Mouse (Mus musculus): ENCODE results near the gene Mbd3l2. TPM values are rescaled to one million over a fixed set of nuclear protein-coding genes. Genes with fewer than 3 reads are reported as not detected.

Mbd3l2 gene
- polyA plus RNA-seq, 1 experiment from 2014 or later = not detected

Small RNAs within 50 kb of the gene (microRNA-seq; reads per million reads assigned to microRNA genes)
- gene Gm22854 = not detected

Other genes with a start within 250 kb of the Mbd3l2 start
- gene Chordc1, start 138.5 kb upstream of the Mbd3l2 start, polyA plus RNA-seq (2015; fragmentation: Nextera tagmentation; extraction: Ambion mirVana) = 115 and 118 TPM in 2 replicates
- 7.2 TPM in 2 replicates for gene Naalad2, start 27.7 kb upstream of the Mbd3l2 start, polyA plus RNA-seq (2015; fragmentation: Nextera tagmentation; extraction: Ambion mirVana)
- gene Ubtfl1, start 26.2 kb upstream of the Mbd3l2 start, polyA plus RNA-seq (2015; fragmentation: Nextera tagmentation; extraction: Ambion mirVana) = not detected in 2 replicates
- gene Zfp558, start 47.6 kb downstream of the Mbd3l2 start, polyA plus RNA-seq (2015; fragmentation: Nextera tagmentation; extraction: Ambion mirVana) = 5.4 and 6.2 TPM in 2 replicates
- not detected in 2 replicates for gene Mbd3l1, start 47.7 kb downstream of the Mbd3l2 start, polyA plus RNA-seq (2015; fragmentation: Nextera tagmentation; extraction: Ambion mirVana)
- gene Muc16, start 243.9 kb downstream of the Mbd3l2 start, polyA plus RNA-seq (2015; fragmentation: Nextera tagmentation; extraction: Ambion mirVana) = 1.0 and 1.3 TPM in 2 replicates

Data from lung, embryonic 15.5 days (tissue).